Mouse (Mus musculus) E14TG2a.4 (cell line): Measurements from ENCODE around the gene Rp9.
"Not testable (repeated sequence)": the region's sequence is repeated elsewhere in the genome, so short reads cannot be mapped to it uniquely, and the experiment has no call there.

ENCODE experiments used
- H3K27me3 ChIP-seq: 2 replicates; pipeline ENCODE4 v1.6.1; 2014; ENCODE audit warnings: low read length, control low read depth; ENCODE audit not compliant: insufficient read depth
- H3K36me3 ChIP-seq: 2 replicates; pipeline ENCODE4 v1.6.1; 2014; ENCODE audit warnings: low read length, control low read depth; ENCODE audit not compliant: insufficient read depth
- H3K4me1 ChIP-seq: replicated peaks from 2 replicates; pipeline ENCODE4 v1.6.1; 2014; ENCODE audit warnings: low read depth, low read length, control low read depth
- H3K4me3 ChIP-seq: replicated peaks from 2 replicates; pipeline ENCODE4 v1.5.1; 2014; ENCODE audit warnings: mild to moderate bottlenecking, low read length
- H3K9me3 ChIP-seq: 2 replicates; pipeline ENCODE4 v1.6.1; 2014; ENCODE audit warnings: low read length, control low read depth
- CTCF ChIP-seq: conservative IDR thresholded peaks from 2 replicates; pipeline ENCODE4 v1.5.1; 2014; ENCODE audit warnings: low read length
- NANOG ChIP-seq: IDR thresholded peaks from 2 replicates; pipeline ENCODE4 v1.6.1; 2014; ENCODE audit warnings: borderline replicate concordance, low read length, mixed read lengths
- POU5F1 ChIP-seq: IDR thresholded peaks from 2 replicates; pipeline ENCODE4 v1.6.1; 2014; ENCODE audit warnings: low read length, borderline replicate concordance

The Rp9 gene

DNA sequence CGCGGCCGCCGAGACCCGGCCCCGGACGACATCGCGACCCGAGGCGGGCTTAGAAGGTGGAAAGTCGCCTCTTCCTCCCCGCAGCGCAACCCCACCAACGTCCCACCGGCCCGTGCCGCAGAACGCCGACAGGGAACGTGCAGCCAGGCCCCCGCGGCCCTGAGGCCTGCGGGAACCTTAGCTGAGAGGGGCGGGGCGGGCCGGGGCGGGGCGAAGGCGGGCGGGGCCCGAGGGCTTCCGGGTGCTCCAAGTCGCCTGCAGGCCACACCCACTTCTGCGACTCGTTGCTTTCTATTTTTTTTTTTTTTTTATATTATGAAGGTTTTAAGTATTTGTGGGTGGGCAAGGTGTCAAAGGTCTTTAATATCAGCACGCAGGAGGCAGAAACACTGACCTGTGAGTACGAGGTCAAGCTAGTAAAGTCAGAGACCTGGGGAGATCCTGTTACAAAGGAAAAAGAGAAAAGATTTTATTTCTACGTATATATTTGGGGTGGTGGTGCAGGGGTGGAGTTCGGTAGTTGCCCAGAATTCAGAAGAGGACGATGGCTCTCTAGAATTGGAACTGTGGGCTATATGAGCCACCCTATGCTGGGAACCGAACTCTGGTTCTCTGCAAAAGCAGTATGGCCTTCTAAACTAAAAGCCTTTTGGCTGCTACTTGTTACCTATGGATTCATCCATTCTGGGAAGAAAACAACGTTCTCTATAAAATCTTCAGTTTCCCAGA lies 1.2 kb downstream of the Rp9 start:
- TF ChIP-seq NANOG (no peak), CTCF (no peak), POU5F1 (no peak)
- Histone ChIP-seq H3K9me3 (no peaks in the 10 kb centered on the region), H3K27me3 (peaks cover 3% of the 10 kb centered on the region; the same call in 1 of the 2 replicates), H3K36me3 (peaks cover 21% of the 10 kb centered on the region), H3K4me1 (peaks cover 11% of the 10 kb centered on the region), H3K4me3 (peak overlapping the region; percentile 89)

- Histone ChIP-seq H3K9me3 (no peaks in the 10 kb centered on the region), H3K4me1 (peaks cover 11% of the 10 kb centered on the region), H3K4me3 (peak overlapping the region; percentile 89), H3K27me3 (peaks cover 3% of the 10 kb centered on the region; the same call in 1 of the 2 replicates), H3K36me3 (peaks cover 21% of the 10 kb centered on the region)
- no peak for TF ChIP-seq NANOG
- TF ChIP-seq POU5F1 = no peak
- TF ChIP-seq CTCF = no peak
These were observed 2.0 kb downstream of the Rp9 start for GRCm38 (mm10) chr9:22467371-22468169.

- Histone ChIP-seq H3K4me1 (peaks cover 11% of the 10 kb centered on the region), H3K9me3 (no peaks in the 10 kb centered on the region), H3K4me3 (no peak overlapping the region), H3K27me3 (peaks cover 3% of the 10 kb centered on the region; the same call in 1 of the 2 replicates), H3K36me3 (peaks cover 24% of the 10 kb centered on the region)
- TF ChIP-seq CTCF (no peak), POU5F1 (no peak), NANOG (no peak)
These were observed 3.3 kb downstream of the Rp9 start for GRCm38 (mm10) chr9:22466212-22466611.

- Histone ChIP-seq H3K9me3 (no peaks in the 10 kb centered on the region), H3K4me3 (no peak overlapping the region), H3K36me3 (peaks cover 50% of the 10 kb centered on the region), H3K4me1 (peaks cover under 1% of the 10 kb centered on the region; the same call in 1 of the 2 replicates), H3K27me3 (peaks cover 3% of the 10 kb centered on the region; the same call in 1 of the 2 replicates)
- TF ChIP-seq POU5F1 (no peak), CTCF (no peak), NANOG (no peak)
These were observed 7.6 kb downstream of the Rp9 start for GRCm38 (mm10) chr9:22461946-22462345.

DNA sequence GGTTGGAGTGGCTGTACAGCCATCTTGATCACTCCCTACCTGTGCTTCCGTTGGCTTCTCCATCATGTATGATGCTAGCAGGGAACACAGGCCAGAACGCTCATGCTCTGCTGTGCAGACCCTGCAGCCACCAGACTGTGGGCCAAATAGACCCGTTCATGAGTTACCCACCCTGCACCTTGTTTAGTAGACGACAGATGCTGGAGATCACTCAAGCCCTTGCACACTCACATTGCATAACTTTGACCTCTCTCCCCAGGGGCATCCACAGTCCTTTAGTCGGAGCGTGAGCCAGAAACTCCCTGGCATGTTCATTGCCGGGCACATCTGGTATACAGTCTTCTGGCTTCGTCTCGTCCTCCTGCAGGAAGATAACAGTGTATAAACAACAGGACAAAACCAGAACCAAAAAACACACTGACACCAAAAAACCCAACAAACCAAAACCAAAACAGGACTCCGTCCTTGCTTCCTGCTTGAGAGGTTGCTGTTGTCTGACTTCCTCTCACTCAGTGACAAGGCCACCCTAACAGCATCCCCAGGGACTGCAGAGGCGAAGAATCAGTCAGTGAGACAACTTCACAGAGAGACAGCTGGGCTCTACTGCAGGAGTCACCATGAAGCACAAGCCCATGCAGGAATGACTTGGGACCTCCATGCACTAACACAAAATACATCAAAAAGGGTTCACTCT lies 12.3 kb downstream of the Rp9 start:
- TF ChIP-seq CTCF (no peak), POU5F1 (no peak), NANOG (no peak)
- H3K27me3 ChIP-seq = no peaks in the 10 kb centered on the region
- H3K36me3 ChIP-seq = peaks cover 74% of the 10 kb centered on the region
- no peak overlapping the region for H3K4me3 ChIP-seq
- H3K4me1 ChIP-seq = no peaks in the 10 kb centered on the region
- no peaks in the 10 kb centered on the region for H3K9me3 ChIP-seq

GRCm38 (mm10) chr9:22455041-22455440 lies 14.5 kb downstream of the Rp9 start:
- Histone ChIP-seq H3K4me3 (no peak overlapping the region), H3K36me3 (peaks cover 87% of the 10 kb centered on the region), H3K27me3 (no peaks in the 10 kb centered on the region), H3K4me1 (no peaks in the 10 kb centered on the region), H3K9me3 (no peaks in the 10 kb centered on the region)
- no peak for TF ChIP-seq CTCF
- TF ChIP-seq NANOG = no peak
- no peak for TF ChIP-seq POU5F1

GRCm38 (mm10) chr9:22453990-22454389 lies 15.6 kb downstream of the Rp9 start, which contains the start of gene Gm17545:
Gm17545 (plus strand) TSS chr9:22454290.
- peaks cover 96% of the 10 kb centered on the region for H3K36me3 ChIP-seq
- not testable (repeated sequence) for H3K4me1 ChIP-seq, H3K4me3 ChIP-seq, H3K27me3 ChIP-seq, H3K9me3 ChIP-seq

GRCm38 (mm10) chr9:22453501-22453924 lies 16.0 kb downstream of the Rp9 start:
- Histone ChIP-seq H3K4me1 (peaks cover 8% of the 10 kb centered on the region), H3K36me3 (peaks cover 96% of the 10 kb centered on the region), H3K4me3 (no peak overlapping the region), H3K9me3 (no peaks in the 10 kb centered on the region), H3K27me3 (no peaks in the 10 kb centered on the region)
- no peak for TF ChIP-seq NANOG
- TF ChIP-seq POU5F1 = no peak
- TF ChIP-seq CTCF = no peak
